Mouse (Mus musculus) heart, postnatal 4 days (tissue): ENCODE results near the gene 4930404H24Rik. TPM values are rescaled to one million over a fixed set of nuclear protein-coding genes. Genes with fewer than 3 reads are reported as not detected.
"Not testable (repeated sequence)": the region's sequence is repeated elsewhere in the genome, so short reads cannot be mapped to it uniquely, and the experiment has no call there.

Experiments used
- DNase-seq: peaks from one replicate; pipeline ENCODE4 v3.0.0; 2021
- total RNA-seq, 2 experiments: library from RNA; stranded (reverse); gene quantifications; 2 replicates each; pipeline ENCODE4 v1.2.3; 2021

Gene 4930404H24Rik
- total RNA-seq, 2 experiments from 2014 or later, result not detected

- no peak for DNase-seq
These were observed 13.1 kb upstream of the 4930404H24Rik start for GRCm38 (mm10) chr2:153479486-153479885.

GRCm38 (mm10) chr2:153481108-153481860 lies 11.3 kb upstream of the 4930404H24Rik start:
- DNase-seq, result no peak

- no peak for DNase-seq
These were observed 10.8 kb upstream of the 4930404H24Rik start for GRCm38 (mm10) chr2:153481861-153482120.

GRCm38 (mm10) chr2:153483118-153483983 lies 9.2 kb upstream of the 4930404H24Rik start:
- DNase-seq, result peak; percentile 74

GRCm38 (mm10) chr2:153484071-153484470 lies 8.5 kb upstream of the 4930404H24Rik start:
- DNase-seq, result no peak

- no peak for DNase-seq
These were observed 2.5 kb upstream of the 4930404H24Rik start for GRCm38 (mm10) chr2:153490116-153490515.

- DNase-seq, result no peak
These were observed 1.6 kb upstream of the 4930404H24Rik start for GRCm38 (mm10) chr2:153490940-153491339.

GRCm38 (mm10) chr2:153491512-153492178 lies 945 bp upstream of the 4930404H24Rik start:
- DNase-seq, result no peak

- peak; percentile 27 for DNase-seq
These were observed 442 bp upstream of the 4930404H24Rik start for GRCm38 (mm10) chr2:153492179-153492517.

- DNase-seq, result no peak
These were observed 772 bp downstream of the 4930404H24Rik start for GRCm38 (mm10) chr2:153493393-153493731.

- DNase-seq, result peak; percentile 57
These were observed 1.2 kb downstream of the 4930404H24Rik start for GRCm38 (mm10) chr2:153493781-153494292.

- peak; percentile 50 for DNase-seq
These were observed 1.8 kb downstream of the 4930404H24Rik start for GRCm38 (mm10) chr2:153494293-153494811.

- not testable (repeated sequence) for DNase-seq
These were observed 2.8 kb downstream of the 4930404H24Rik start for GRCm38 (mm10) chr2:153495391-153495790.

GRCm38 (mm10) chr2:153495818-153496217 lies 3.2 kb downstream of the 4930404H24Rik start:
- DNase-seq, result no peak

- DNase-seq, result no peak
These were observed 3.7 kb downstream of the 4930404H24Rik start for GRCm38 (mm10) chr2:153496301-153496700.

- DNase-seq, result peak; percentile 39
These were observed 4.3 kb downstream of the 4930404H24Rik start for GRCm38 (mm10) chr2:153496898-153497297.

- DNase-seq, result peak; percentile 24
These were observed 6.6 kb downstream of the 4930404H24Rik start for GRCm38 (mm10) chr2:153499154-153499553.

- no peak for DNase-seq
These were observed 13.8 kb downstream of the 4930404H24Rik start for GRCm38 (mm10) chr2:153506385-153506784.

- DNase-seq, result no peak
These were observed 15.4 kb downstream of the 4930404H24Rik start for GRCm38 (mm10) chr2:153507969-153508368.

- no peak for DNase-seq
These were observed 15.8 kb downstream of the 4930404H24Rik start for GRCm38 (mm10) chr2:153508405-153508804.

GRCm38 (mm10) chr2:153509211-153510029 lies 16.8 kb downstream of the 4930404H24Rik start:
- no peak for DNase-seq

GRCm38 (mm10) chr2:153510136-153510535 lies 17.5 kb downstream of the 4930404H24Rik start:
- no peak for DNase-seq
